Mouse (Mus musculus) ES-CJ7 (cell line): ENCODE data around the gene Svbp.
A peak's percentile ranks its signal among the peaks of the same experiment; 100 is the strongest.

Source experiments
- DNase-seq: peaks from one replicate; pipeline ENCODE4 v3.0.0; 2011; ENCODE audit warnings: low read depth, low spot score

The Svbp gene

DNA sequence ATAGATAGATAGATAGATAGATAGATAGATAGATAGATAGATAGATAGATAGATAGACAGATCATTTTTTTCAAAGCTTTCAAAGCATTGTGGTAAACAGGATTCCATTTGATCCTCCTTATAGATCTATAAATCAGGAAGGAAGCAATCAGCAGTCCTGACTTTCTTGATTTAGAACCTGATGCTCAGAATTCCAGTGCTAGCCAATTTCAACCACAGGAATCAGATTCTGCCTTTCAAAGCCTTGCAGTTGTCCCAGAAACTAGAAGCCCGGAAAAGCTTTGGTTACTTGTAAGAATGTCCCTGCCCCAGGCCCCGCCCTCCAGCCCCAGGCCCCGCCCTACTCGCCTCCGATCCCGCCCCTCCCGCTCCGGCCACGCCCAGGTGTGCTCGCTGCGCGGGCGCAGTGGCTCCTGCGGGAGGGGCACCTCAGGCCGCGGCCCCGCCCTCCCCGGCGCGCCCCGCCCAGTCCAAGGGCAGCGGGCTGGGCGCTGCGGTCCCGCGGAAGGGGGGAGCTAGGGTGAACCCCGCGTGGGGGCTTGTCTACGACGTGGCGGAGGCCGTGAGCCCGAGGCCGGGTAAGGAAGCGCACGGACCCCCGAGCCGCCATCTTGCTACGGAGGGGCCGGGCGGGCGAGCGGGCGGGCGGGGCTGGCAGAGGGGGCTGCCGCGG, at the start of gene Svbp:
Svbp (plus strand) TSS at position 398 of the 673 bp plus-strand sequence.
- peak; percentile 84 for DNase-seq

DNA sequence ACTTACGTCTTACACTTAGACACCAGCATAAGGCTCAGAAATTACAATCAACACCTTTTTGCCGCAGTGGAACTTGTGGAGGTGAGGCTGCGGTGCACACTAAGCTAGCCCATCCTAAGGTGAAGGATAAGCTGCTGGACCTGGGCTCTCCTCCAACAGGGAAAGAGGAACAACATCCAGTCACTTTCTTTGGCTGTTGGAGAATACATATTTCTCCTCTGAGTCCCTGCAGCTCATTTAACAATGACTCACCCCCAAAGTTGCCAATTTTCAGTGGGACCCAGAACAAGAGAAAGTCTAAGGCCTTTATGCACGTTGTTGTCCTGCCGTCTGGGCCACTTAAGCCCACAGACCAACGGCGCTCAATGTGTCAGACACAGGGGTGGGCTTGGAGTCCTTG, 48.3 kb upstream of the Svbp start:
- DNase-seq, result no peak

DNA sequence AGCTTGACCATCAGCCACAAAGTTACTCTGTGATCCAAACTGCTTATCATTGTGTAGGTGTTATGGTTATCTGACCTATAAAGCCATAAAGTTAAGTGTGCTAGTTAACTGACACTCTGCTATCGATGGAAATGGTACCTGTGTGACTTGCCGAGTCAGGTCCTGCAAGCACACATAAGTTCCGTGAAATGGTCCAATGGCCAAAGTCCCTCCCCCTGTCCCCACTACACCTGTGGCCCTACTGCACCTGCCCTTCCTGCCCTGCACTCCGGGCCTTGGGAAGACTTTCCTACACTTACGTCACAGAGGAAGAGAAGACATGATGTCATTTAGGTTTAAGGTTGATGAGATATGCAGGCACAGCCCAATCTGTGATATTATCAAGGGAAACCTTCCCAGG, 47.8 kb upstream of the Svbp start:
- DNase-seq, result no peak

DNA sequence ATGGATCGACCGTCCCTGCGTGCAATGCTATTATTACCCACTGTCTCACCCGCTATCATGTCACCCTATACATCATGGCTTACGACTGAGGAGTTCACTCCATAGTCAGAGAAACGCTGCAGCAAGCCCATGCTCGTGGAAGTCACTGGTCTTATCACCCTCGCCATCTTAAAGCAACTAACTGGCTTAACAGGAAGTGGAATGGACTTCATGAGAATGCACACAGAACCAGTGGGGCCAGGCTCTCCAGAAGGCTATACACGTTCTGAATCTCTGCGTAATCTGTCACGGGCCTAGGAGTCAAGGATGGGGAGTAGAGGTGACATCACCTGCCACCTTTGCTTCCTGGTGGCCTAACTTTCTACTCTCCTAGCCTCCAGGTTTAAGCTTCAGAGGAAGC, 46.4 kb upstream of the Svbp start:
- no peak for DNase-seq

DNA sequence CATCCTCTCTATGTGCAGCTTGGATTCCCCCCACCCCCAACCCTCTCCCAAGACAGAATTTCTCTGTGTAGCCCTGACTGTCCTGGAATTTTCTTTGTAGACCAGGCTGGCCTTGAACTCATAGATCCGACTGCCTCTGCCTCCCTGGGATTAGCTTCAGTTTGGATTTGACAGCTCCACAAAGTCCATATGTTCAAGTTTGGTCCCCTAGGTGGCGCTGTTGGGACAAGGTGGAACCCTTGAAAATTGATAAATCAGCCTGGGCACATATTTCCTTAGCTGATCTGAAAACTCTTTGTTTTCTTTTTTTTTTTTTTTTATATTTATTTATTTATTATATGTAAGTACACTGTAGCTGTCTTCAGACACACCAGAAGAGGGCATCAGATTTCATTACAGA, 37.9 kb upstream of the Svbp start:
- DNase-seq, result peak; percentile 69

DNA sequence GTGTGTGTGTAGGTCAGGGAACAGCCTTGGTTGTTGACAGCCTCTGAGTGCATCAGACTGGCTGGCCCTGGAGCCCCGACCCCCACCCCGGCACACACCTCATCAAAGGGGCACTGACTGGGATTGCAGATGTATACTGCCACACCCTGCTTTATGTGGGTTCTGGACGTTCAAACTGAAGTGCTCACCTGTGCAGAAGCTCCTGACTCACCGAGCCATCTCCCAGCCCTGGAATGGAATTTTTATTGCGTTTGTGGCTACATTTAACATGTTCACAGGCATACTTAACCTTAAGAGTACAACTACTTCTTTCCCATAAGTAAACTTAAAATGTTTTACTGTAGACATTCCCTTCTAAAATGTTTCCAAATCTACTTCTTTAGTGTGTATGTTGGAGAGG, 37.2 kb upstream of the Svbp start:
- DNase-seq, result no peak

DNA sequence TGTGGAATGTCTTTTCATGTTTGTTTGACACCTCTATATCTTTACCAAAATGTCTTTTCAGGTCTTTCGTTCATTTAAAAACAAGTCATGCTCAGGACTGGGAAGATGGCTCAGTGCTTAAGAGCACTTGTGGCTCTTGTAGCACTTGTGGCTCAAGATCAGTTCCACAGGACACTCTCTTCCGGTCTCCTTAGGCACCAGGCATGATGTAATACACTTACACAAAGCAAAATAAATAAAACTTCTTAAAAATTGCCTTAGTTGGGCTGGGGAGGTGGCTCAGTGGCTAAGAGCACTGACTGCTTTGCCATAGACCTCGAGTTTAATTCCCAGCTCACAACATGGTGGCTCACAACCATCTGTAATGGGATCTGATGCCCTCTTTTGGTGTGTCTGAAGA, 33.7 kb upstream of the Svbp start:
- no peak for DNase-seq

DNA sequence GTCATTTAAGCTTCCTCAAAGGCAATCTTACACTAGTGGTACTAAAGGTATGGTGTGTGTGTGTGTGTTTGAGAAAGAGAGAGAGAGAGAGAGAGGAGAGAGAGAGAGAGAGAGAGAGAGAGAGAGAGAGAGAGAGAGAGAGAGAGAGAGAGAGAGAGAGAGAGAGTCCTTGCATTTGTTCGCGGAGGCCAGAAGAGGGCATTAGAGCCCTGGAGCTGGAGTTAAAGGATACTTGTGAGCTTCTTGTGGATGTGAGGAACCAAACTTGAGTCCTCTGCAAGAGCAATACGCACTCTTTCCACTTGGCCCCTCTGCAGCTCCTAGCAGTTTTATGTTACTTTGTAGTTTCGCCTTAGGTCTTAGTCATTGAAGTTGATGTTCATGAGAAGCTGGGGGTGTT, 32.1 kb upstream of the Svbp start:
- DNase-seq, result peak; percentile 48

DNA sequence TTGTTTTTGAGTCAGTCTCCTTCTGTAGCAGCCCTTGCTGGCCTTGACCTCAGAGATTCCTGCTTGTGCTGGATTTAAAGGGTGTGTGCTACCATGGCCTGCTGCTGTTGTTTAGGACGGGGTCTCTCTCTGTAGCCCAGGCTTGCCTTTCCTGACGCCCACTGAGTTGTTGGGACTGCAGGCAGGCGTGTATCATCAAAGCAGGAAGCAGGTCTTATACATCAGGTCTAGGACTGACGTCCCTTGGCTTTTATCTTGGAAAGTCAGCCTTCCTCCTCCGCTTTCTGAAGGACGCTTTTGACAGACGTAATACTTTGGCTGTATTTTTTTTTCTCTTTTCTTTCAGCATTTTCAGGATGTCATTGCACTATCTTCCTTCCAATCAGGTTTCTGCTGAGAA, 29.2 kb upstream of the Svbp start:
- DNase-seq, result peak; percentile 17

DNA sequence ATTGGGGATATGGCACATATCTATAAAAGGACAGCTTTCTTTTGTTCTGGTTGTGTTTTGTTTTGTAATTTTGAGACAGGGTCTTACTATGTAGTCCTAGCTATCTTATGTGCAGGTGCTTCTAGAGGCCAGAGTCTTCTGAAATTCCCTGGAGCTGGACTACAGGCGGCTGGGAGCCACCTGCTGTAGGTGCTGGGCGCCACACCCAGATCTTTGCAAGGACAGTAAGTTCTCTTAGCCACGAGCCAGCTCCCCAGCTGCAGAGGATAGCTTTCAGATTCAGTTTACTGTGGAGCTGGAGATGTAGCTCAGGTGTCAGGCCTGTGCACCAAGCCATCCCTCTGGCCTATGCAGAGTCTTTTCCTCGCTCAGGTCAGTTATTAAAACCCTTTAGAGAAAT, 28.0 kb upstream of the Svbp start:
- DNase-seq, result peak; percentile 46

DNA sequence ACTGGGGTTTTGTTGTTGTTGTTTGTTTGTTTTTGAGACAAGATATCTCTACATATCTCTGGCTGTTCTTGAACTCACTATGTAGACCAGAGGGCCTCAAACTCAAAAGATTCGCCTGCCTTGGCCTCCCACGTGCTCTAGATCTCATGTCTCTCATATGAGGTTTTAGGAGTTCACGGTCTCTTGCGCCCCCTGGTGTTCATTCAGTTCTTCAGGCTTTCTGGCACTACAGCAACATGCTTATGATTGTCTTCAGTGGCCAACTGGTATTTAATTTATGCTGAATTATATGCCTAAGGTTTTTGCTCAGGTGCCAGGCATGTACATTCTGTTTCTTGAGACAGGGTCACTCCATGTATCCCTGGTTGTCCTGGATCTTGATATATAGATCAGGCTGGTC, 27.4 kb upstream of the Svbp start:
- DNase-seq, result peak; percentile 85

DNA sequence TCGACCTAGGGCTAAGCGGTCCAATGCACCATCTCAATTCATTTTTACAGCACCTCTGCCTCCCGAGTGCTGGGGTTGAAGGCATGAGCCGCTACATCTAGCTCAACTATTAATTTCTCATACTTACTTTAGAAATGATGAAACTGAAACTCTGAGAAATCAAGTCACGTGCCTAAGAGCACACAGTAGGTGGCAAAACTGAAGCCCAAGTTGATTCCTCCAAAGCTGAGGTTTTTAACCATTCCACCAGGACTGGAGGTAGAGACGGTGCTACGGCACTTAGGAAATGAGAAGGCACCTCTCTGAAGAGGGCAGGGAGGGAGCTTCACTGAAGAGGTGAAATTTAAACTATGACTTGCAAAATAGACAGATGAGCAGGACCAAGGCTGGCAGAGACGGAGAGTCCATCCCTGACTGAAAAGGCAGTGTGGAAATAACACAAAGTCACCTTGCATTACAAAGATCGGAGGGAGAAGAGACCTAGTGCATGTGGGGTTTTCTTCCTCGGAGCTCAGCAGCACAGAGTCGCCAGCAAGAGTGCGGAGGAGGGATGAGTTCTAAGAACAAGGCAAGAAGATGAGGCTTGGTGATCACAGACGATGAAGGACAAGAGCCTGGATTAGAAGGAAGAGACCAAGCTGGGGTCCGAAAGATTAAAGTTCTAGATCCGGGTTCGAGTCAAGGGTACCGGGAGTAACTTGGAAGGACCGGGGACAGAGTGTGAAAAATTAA, 22.0 kb upstream of the Svbp start:
- DNase-seq, result no peak

DNA sequence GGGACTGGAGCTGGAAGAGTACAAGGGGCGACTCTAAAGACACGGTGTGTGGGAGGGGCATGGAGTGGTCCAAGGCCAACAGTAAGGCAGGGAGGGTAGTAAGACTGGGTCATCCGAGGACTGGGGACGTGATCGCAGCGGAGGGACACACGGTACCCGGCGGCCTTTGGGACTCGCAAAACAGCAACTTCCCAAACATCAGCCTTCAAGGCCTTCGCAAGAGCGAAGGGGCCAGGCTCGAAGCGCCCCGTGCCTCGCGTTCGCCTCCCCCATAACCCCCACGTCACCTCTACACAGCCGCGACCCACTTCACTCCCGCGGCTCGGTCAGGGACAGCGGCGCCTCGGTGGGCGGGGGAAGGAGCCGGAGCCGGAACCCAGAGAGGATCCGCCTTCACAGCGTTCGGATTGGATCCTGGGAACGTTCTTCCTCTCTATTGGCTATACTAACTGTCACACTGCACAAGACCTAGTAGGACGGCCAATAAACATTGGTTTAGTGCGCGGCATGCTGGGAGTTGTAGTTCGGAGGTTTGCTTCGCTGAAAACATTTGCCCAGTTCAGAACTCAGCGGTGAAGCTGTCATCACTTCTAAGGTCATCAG, 21.2 kb upstream of the Svbp start, which contains the start of gene Zfp691:
Zfp691 (minus strand) TSS at position 345 of the 603 bp plus-strand sequence.
- peak; percentile 96 for DNase-seq

DNA sequence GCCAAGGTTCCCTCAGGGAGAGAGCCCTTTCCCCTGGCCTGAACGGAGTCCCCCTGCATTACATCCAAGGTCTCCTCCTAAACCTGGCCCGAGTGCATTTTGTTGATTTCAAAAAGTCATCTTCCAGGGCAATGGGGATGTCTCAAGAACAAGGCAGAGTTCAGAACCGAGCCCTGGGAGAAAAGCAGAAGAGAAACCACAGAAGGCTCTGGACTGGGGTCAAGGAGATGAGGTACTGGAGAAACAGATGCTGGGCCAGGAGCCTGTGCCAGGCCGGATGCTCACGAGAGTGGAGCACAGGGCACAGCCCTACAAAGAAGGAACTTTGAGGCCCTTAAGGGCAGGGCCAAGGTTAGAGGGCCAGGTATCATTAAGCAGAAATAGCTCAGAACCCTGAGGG, 17.4 kb upstream of the Svbp start:
- no peak for DNase-seq

DNA sequence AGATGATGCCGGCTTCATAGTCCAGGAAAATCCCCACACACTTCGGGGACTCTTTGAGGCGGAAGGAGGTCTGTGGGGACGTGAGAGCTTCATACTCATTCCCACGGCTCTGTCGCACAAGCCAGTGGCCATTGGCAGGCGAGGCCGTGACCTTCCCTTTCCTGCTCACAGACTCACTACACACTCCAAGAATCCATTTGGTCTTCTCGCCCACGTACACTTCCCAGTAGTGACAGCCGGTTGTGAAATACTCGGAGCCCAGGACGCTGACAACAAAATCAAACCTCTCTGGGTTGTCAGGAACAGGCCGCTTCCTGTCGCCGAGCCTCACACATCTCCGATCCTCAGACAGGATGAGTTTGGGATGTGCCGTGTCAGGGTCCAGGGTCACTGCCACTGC, 16.8 kb upstream of the Svbp start:
- DNase-seq, result no peak

DNA sequence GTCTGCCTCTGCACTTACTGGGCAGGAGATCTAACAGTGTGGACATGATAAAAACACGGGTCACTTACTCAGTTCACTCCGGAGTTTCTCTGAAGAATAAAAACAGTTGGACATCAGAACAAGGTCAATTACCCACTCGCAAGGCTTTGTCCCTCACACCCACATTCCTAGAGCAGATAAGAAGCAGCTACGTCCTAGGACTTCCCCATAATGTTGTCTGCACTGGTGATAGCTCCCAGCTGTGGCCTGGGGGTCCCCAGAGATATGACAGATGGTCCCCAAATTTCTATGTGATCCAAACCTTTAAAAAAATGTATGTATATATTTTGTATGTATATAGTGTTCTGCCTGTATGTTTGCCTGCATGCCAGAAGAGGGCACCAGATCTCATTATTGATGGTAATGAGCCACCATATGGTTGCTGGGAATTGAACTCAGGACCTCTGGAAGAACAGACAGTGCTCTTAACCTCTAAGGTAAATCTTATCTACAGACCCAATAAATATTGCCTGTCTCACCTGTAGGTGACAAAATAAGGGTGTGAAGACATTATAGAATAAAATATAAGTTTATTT, 14.9 kb upstream of the Svbp start:
- DNase-seq, result no peak

DNA sequence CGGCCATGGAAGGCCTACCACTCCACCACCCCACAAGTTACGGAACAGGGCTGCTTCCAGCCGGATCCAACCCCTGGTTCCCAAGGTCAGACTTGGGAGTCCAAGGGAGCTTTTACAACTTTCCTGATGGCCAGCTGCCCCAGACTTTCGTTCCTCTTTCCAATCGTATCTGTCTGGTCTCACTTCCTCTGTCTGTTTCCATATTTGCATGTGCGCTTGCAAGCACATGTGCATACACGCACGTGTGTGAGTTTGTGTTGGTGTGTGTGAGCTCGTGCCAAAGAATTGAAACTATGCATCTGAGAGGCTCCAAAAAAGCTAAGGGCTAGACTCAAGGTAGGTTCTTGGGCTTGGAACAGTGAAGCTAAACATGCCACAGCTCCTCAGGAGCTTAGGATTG, 13.7 kb upstream of the Svbp start:
- DNase-seq, result no peak

DNA sequence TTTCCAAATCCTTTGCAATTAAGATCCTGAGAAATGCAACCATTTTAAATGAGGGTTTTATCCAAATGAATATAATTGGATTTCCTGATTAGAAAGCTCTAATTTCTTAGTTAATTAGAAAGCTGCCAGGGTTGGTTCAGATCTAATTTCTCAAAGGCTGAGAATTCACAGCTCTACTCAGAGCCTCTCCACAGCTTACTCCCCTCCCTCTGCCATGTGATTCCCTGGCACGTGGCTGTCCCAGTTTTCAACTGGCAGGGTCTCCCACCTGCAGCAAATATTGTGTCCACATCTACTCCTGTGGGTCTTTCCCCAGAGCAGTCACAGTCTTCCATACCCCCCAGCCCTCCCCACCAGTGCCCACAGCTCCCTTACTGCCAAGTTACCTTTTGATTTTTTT, 11.6 kb upstream of the Svbp start:
- DNase-seq, result no peak

DNA sequence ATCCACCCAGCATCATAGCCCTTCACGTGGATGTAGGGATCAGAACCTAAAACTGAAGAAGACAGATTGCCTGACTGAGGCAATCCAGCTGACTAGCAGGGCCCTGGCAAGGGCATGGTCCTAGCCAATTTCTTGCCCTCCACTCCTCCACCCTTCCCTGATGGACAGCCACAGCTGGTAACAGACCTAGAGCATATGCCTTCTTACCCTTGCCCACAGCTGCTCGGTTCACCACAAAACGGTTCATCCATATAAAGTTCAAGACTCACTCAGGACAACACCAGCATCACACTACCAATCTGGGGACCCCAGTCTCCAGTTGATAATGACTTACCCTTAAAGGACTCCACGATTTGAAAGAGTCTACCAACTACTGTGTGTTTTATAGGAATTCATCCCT, 9.3 kb upstream of the Svbp start:
- DNase-seq, result no peak

DNA sequence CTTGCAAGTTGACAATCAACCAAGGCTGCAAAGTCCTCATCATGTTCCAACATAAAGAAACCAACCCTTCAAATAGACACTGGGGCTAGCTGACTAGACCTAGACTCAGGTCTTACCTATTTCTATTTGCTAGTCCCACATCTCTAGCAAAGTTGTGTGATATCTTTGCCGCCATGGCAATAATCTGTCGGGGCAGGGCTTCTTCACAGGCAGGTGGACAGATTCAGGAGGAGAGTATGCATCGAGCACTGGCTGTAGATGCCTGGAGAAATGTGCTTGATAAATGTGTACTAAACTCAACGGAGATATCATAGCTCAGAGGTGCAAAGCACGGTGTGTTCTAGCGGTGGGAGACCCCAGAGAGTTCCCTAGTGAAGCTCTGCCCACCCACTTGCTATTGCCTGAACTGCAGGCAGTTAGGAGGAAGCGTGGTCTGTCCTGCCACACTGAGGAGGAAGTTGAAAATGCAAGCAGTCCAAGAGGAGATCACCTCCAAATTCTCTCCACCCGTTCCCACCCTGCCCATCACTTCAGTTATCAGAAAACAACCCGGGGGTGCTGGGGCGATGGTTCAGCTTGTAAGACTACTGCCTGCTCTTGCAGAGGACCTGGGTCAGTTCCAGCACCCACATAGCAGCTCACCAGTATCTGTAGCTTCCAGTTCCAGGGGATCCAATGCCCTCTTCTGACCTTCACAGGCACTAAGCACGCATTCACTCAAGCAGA, 6.9 kb upstream of the Svbp start:
- no peak for DNase-seq

DNA sequence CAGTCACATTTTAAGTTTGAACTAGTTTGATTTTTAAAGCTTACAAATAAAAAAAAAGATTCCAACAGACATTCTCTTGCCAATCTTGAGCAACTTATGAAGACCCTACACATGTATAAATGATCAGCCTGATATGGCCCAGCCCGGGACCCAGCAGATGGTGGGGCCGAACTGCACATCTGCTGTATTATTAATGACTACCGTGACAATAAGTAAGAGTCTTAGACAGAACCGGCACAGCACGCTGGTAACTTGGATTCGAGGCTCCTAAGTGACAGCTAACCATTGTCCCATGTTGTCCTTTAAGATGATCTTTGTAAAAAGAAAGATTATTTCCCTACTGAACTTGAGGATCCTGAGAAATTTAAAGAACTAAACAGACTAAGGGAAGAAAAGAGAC, 5.7 kb upstream of the Svbp start:
- DNase-seq, result no peak

DNA sequence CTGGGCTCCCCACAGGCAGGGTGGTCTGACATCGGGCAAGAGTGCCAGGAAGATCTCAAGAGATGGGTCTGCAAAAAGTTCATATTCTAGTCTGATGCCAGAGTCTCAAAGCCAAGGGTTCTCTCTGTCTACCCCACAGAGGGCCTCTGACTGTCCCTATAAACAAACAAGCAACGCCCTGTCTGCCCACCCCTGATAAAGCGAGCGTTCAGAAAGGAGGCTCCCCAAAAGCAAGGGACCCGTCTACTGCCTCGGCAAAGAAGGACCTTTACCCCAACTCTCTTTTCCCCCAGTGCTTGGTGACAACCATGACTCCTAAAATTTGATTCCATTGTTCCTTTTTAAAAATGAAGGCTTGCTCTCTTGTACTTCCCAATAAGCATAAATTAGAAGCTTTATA, 5.2 kb upstream of the Svbp start, which contains the start of gene Ermap:
Ermap (minus strand) TSS at position 148 of the 400 bp plus-strand sequence.
- DNase-seq, result no peak
